Mouse (Mus musculus) bone marrow, adult 2 months (tissue): ENCODE measurements around the gene Oas1e.

Experiments used
- CTCF ChIP-seq: fragments of 200-500 bp; IDR thresholded peaks from 2 replicates; pipeline ENCODE4 v1.5.1; 2011; ENCODE audit warnings: low read length, control low read depth; ENCODE audit not compliant: control insufficient read depth, insufficient read depth
- POLR2A ChIP-seq: fragments of 200-500 bp; IDR thresholded peaks from 2 replicates; pipeline ENCODE4 v1.6.1; 2011; ENCODE audit warnings: low read depth, mild to moderate bottlenecking, control low read depth, low read length, borderline replicate concordance; ENCODE audit not compliant: control insufficient read depth

GRCm38 (mm10) chr5:120831031-120831430, 35.7 kb upstream of the Oas1e start:
- TF ChIP-seq CTCF, result no peak
- no peak for TF ChIP-seq POLR2A
